Mouse (Mus musculus): ENCODE measurements around the gene Aass. TPM values are rescaled to one million over a fixed set of nuclear protein-coding genes. Genes with fewer than 3 reads are reported as not detected.
A peak's percentile ranks its signal among the peaks of the same experiment; 100 is the strongest.

Aass gene
- polyA plus RNA-seq, 1 experiment, result 114 TPM

DNA sequence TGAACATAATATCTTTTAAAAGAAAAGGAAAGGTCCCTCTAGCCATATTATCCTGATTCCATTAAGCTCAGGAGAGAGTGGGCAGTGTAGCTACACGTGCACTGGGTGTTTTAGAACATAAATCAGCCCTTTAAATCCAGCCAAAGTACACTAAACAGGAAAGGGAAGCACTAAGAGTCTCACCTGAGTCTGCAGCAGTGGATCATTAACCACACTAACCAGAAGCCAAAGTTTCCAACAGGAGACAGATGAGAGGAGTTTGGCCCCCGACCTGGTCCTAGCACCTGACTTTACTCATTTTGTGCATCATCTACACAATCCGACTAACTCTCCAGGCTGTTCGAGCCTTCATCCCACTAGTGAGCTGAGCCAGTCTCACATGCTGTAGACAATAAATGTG, 1.8 kb downstream of the Aass start:
- no peaks in the 10 kb centered on the region for H3K27me3 ChIP-seq (replicated peaks; ENCODE audit: control insufficient read depth, insufficient read depth, low read length)
- H3K36me3 ChIP-seq (ENCODE audit: control insufficient read depth, insufficient read depth, low read length), result no peaks in the 10 kb centered on the region
- peak overlapping the region; percentile 49; the same call in 1 of the 2 replicates for H3K27ac ChIP-seq (ENCODE audit: insufficient read depth, low read depth, low read length)
- H3K4me1 ChIP-seq (ENCODE audit: control insufficient read depth, insufficient read depth, low read length), result peaks cover 15% of the 10 kb centered on the region; the same call in 1 of the 2 replicates
- DNase-seq, result peak; percentile 93
- H3K4me3 ChIP-seq (ENCODE audit: insufficient read depth, low read depth, low read length), result peak overlapping the region; percentile 4; the same call in 1 of the 2 replicates
- WGBS, result 25% methylated on average over 4 of the region's 4 CpGs
- TF ChIP-seq POLR2A (IDR thresholded peaks at IDR 0.05; ENCODE audit: low read depth, low read length) (no peak), CTCF (conservative IDR thresholded peaks at IDR 0.05; ENCODE audit: insufficient read depth, insufficient read length, low read depth, low read length) (no peak)

DNA sequence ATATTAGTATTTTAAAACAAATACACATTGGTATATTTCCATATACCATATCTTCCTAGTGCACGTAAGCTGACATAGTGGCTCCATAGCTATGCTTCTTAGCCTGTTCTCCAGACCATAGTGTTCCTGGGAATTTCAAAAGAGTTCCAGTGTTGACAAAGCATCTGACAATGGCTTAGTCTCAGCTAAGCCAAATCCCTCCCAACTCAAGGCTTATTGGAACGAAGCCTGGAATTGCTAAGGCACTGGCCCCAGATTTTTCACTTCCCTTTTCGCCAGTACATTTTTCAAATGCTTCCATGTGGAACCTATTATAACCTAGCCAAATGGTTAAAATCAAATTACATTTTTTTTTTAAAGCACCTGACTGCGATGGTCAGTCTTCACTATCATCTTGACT, 3.6 kb downstream of the Aass start:
- Histone ChIP-seq H3K27me3 (replicated peaks; ENCODE audit: control insufficient read depth, insufficient read depth, low read length) (no peaks in the 10 kb centered on the region), H3K4me1 (ENCODE audit: control insufficient read depth, insufficient read depth, low read length) (peaks cover 23% of the 10 kb centered on the region), H3K36me3 (ENCODE audit: control insufficient read depth, insufficient read depth, low read length) (no peaks in the 10 kb centered on the region), H3K4me3 (ENCODE audit: insufficient read depth, low read depth, low read length) (no peak overlapping the region), H3K27ac (ENCODE audit: insufficient read depth, low read depth, low read length) (peak overlapping the region; percentile 77)
- DNase-seq, result peak; percentile 87
- TF ChIP-seq POLR2A (IDR thresholded peaks at IDR 0.05; ENCODE audit: low read depth, low read length), result no peak
- 34% methylated on average over 4 of the region's 4 CpGs for WGBS

DNA sequence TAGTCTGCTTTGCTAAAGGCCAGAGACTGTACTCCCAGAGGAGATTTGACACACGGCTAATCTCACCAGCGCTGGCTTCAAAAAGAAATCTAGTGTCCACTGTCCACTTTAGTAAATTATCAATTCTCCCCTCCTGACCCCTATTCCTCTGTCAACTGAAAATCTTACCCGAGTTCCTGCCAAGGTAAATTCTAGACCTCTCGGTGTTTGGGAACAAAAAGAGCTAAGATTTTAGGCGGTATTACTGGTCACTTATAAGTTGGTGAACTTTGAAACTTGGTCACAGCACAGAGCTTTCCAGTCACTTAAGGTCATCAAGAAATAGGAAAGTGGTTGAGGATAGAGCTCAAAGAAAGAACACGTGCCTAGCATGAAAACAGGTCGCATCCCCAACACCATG, 6.1 kb downstream of the Aass start:
- Histone ChIP-seq H3K4me3 (ENCODE audit: insufficient read depth, low read depth, low read length) (no peak overlapping the region), H3K27me3 (replicated peaks; ENCODE audit: control insufficient read depth, insufficient read depth, low read length) (no peaks in the 10 kb centered on the region), H3K27ac (ENCODE audit: insufficient read depth, low read depth, low read length) (peak overlapping the region; percentile 86), H3K36me3 (ENCODE audit: control insufficient read depth, insufficient read depth, low read length) (no peaks in the 10 kb centered on the region; the same call in 1 of the 2 replicates), H3K4me1 (ENCODE audit: control insufficient read depth, insufficient read depth, low read length) (peaks cover 23% of the 10 kb centered on the region)
- TF ChIP-seq CTCF (conservative IDR thresholded peaks at IDR 0.05; ENCODE audit: insufficient read depth, insufficient read length, low read depth, low read length), result no peak
- no peak for TF ChIP-seq POLR2A (IDR thresholded peaks at IDR 0.05; ENCODE audit: low read depth, low read length)
- 49% methylated on average over 7 of the region's 7 CpGs for WGBS
- peak; percentile 88 for DNase-seq

DNA sequence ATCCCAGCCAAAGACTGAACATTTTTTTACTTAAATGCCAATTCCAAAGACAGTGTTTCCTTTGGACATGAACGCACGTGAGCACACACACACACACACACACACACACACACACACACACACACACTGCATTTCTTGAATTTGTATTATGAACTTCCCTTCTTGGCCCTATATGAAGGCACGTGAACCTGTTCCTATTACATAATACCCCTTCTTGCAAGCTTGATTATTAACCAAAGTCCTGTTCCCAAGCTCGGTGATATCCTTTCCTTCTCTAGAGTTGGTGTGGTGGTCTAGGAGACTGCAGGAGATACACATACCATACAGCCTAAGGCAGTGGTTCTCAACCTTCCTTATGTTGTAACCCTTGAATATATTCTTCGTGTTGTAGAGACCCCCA, 7.0 kb downstream of the Aass start:
- DNase-seq, result peak; percentile 77
- no peaks in the 10 kb centered on the region; the same call in 1 of the 2 replicates for H3K36me3 ChIP-seq (ENCODE audit: control insufficient read depth, insufficient read depth, low read length)
- no peaks in the 10 kb centered on the region for H3K27me3 ChIP-seq (replicated peaks; ENCODE audit: control insufficient read depth, insufficient read depth, low read length)
- 41% methylated on average over 5 of the region's 5 CpGs for WGBS
- TF ChIP-seq CTCF (conservative IDR thresholded peaks at IDR 0.05; ENCODE audit: insufficient read depth, insufficient read length, low read depth, low read length) (no peak), POLR2A (IDR thresholded peaks at IDR 0.05; ENCODE audit: low read depth, low read length) (no peak)
- H3K4me3 ChIP-seq (ENCODE audit: insufficient read depth, low read depth, low read length), result no peak overlapping the region
- H3K4me1 ChIP-seq (ENCODE audit: control insufficient read depth, insufficient read depth, low read length), result peaks cover 23% of the 10 kb centered on the region
- H3K27ac ChIP-seq (ENCODE audit: insufficient read depth, low read depth, low read length), result peak overlapping the region; percentile 90

DNA sequence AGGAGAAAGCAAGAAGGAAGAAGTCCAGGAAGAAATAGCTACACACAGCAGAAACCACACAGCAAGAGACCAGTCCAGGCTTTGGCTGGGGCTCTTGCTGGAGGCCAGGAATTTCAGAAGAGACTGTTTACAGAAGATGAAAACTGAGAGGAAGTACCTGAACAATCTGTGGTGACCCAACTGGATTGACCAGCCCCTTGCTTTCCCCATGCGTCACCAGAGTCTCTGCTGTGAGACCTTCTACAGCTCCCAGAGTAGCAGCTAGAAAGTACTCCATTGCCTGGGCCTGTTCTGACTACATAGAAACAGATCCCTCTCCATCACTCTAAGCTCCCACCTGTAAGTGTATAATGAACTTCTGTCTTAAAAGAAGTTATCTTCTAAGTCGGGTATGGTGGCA, 8.0 kb downstream of the Aass start:
- TF ChIP-seq POLR2A (IDR thresholded peaks at IDR 0.05; ENCODE audit: low read depth, low read length) (no peak), CTCF (conservative IDR thresholded peaks at IDR 0.05; ENCODE audit: insufficient read depth, insufficient read length, low read depth, low read length) (no peak)
- Histone ChIP-seq H3K4me1 (ENCODE audit: control insufficient read depth, insufficient read depth, low read length) (peaks cover 20% of the 10 kb centered on the region), H3K27me3 (replicated peaks; ENCODE audit: control insufficient read depth, insufficient read depth, low read length) (no peaks in the 10 kb centered on the region), H3K27ac (ENCODE audit: insufficient read depth, low read depth, low read length) (peak overlapping the region; percentile 46), H3K36me3 (ENCODE audit: control insufficient read depth, insufficient read depth, low read length) (no peaks in the 10 kb centered on the region; the same call in 1 of the 2 replicates), H3K4me3 (ENCODE audit: insufficient read depth, low read depth, low read length) (no peak overlapping the region)
- no peak for DNase-seq
- WGBS, result 76% methylated on average over 2 of the region's 2 CpGs

DNA sequence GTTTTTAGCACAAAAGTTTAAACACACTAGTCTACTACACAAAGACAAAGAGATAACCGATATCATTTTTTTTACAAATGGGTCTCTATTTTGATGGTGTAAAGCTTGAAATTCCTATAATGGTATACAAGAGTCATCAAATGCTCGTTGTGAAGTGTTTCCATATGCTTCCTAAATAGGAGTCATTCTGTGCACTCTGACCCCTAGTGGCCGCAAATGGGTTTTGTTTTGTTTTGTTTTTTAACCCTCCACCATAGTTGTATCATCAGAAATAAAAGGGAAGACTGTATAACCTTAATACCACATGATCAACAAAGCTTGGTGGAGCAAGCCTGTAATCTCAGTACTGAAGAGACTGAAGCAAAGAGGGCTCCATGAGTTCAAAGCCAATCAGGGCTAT, 9.9 kb downstream of the Aass start:
- peaks cover 3% of the 10 kb centered on the region; the same call in 1 of the 2 replicates for H3K36me3 ChIP-seq (ENCODE audit: control insufficient read depth, insufficient read depth, low read length)
- no peaks in the 10 kb centered on the region for H3K27me3 ChIP-seq (replicated peaks; ENCODE audit: control insufficient read depth, insufficient read depth, low read length)
- no peak for DNase-seq
- H3K4me3 ChIP-seq (ENCODE audit: insufficient read depth, low read depth, low read length), result no peak overlapping the region
- no peak overlapping the region for H3K27ac ChIP-seq (ENCODE audit: insufficient read depth, low read depth, low read length)
- no peak for TF ChIP-seq CTCF (conservative IDR thresholded peaks at IDR 0.05; ENCODE audit: insufficient read depth, insufficient read length, low read depth, low read length)
- no peak for TF ChIP-seq POLR2A (IDR thresholded peaks at IDR 0.05; ENCODE audit: low read depth, low read length)
- H3K4me1 ChIP-seq (ENCODE audit: control insufficient read depth, insufficient read depth, low read length), result peaks cover 14% of the 10 kb centered on the region
- 43% methylated on average over 3 of the region's 3 CpGs for WGBS

DNA sequence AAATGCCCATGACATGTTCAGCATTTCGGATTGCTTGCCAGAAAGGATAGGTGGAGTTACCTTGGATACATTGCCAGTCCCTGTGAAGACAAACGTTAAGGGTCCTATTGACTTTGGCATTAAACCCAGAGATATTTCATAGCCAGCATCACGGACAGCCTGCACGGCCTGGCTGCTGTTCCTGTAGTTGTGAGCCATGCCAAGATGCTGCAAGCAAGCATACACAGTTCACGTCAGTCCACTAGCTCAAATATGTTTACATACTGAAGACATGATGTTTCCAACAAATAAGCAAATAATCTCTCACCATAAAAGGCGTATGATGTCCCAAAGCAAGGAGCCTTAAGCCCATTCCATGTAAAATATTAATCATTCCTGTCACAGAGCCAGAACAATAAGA, 18.0 kb downstream of the Aass start:
- no peak for DNase-seq
- Histone ChIP-seq H3K4me1 (ENCODE audit: control insufficient read depth, insufficient read depth, low read length) (no peaks in the 10 kb centered on the region), H3K27me3 (replicated peaks; ENCODE audit: control insufficient read depth, insufficient read depth, low read length) (no peaks in the 10 kb centered on the region), H3K36me3 (ENCODE audit: control insufficient read depth, insufficient read depth, low read length) (peaks cover 7% of the 10 kb centered on the region; the same call in 1 of the 2 replicates), H3K27ac (ENCODE audit: insufficient read depth, low read depth, low read length) (no peak overlapping the region), H3K4me3 (ENCODE audit: insufficient read depth, low read depth, low read length) (no peak overlapping the region)
- WGBS, result 62% methylated on average over 6 of the region's 6 CpGs
- no peak for TF ChIP-seq CTCF (conservative IDR thresholded peaks at IDR 0.05; ENCODE audit: insufficient read depth, insufficient read length, low read depth, low read length)
- TF ChIP-seq POLR2A (IDR thresholded peaks at IDR 0.05; ENCODE audit: low read depth, low read length), result no peak
